7 mouse cellular contexts compared by ENCODE assay signal in the genomic region with DNA sequence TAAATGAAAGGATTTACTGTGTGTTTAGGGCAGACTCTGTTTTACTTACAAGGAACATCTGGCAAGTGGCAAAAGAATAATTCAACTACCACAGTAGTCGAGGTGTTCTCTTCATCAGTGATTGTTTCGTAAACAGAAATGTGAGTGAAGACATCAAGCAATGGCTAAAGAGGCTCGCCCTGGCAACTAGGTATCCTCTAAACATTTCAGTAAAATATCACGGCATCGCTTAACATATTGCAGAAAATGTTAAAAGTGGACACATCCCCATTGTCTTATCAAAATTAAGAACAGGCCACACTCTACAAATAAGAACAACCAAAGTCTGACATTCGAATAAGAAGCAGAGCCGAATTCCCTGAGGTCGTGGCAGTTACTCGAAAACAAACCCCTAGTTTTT. TPM values are rescaled to one million over a fixed set of nuclear protein-coding genes. Genes with fewer than 3 reads are reported as not detected.
DNase-seq lines count a peak whose midpoint lies in the region; ATAC-seq and TF ChIP-seq lines count a peak whose summit lies in the region.

No protein-coding gene starts in this region.

- no peak for ATAC-seq in lung, postnatal 0 days
- ATAC-seq in forebrain, embryonic 11.5 days (replicated peaks; ENCODE audit: low FRiP score), result no peak
- ATAC-seq in limb, embryonic 12.5 days (ENCODE audit: insufficient number of reproducible peaks, insufficient read depth, low FRiP score, low TSS enrichment, low read depth), result no peak

- no peak overlapping the region for H3K27ac ChIP-seq in lung, postnatal 0 days (ENCODE audit: low read length)
- H3K27ac ChIP-seq in forebrain, embryonic 11.5 days (ENCODE audit: low read depth, low read length), result no peak overlapping the region
- peak overlapping the region; percentile 26; the same call in 1 of the 2 replicates for H3K27ac ChIP-seq in limb, embryonic 12.5 days
- H3K27ac ChIP-seq in small intestine, adult 2 months (ENCODE audit: insufficient read depth, low read depth, low read length), result no peak overlapping the region

- H3K4me1 ChIP-seq in lung, postnatal 0 days (ENCODE audit: insufficient read depth, low read depth, low read length), result peaks cover 10% of the 10 kb centered on the region; the same call in 1 of the 2 replicates
- H3K4me1 ChIP-seq in forebrain, embryonic 11.5 days (replicated peaks; ENCODE audit: control insufficient read depth, insufficient read depth, low read length), result 0 out of 2 replicates have a peak, but pooled peaks cover 4% of the 10 kb centered on the region
- H3K4me1 ChIP-seq in limb, embryonic 12.5 days (replicated peaks), result peaks cover 29% of the 10 kb centered on the region
- H3K4me1 ChIP-seq in small intestine, adult 2 months (ENCODE audit: control insufficient read depth, insufficient read depth, insufficient read length, low read length), result peaks cover 7% of the 10 kb centered on the region

- H3K9ac ChIP-seq in lung, postnatal 0 days (replicated peaks; ENCODE audit: low read depth), result peak overlapping the region; percentile 72
- peak overlapping the region; percentile 88 for H3K9ac ChIP-seq in forebrain, embryonic 11.5 days (ENCODE audit: low read length)
- peak overlapping the region; percentile 70 for H3K9ac ChIP-seq in limb, embryonic 12.5 days (replicated peaks)

- TF ChIP-seq POLR2A in small intestine, adult 2 months (IDR thresholded peaks at IDR 0.05; ENCODE audit: low read depth, low read length), result no peak

- no peaks in the 10 kb centered on the region for H3K27me3 ChIP-seq in lung, postnatal 0 days (replicated peaks; ENCODE audit: insufficient read depth, low read length)
- H3K27me3 ChIP-seq in forebrain, embryonic 11.5 days (ENCODE audit: control insufficient read depth, insufficient read depth, low read length), result peaks cover 2% of the 10 kb centered on the region; the same call in 1 of the 2 replicates
- peaks cover 11% of the 10 kb centered on the region for H3K27me3 ChIP-seq in limb, embryonic 12.5 days
- H3K27me3 ChIP-seq in small intestine, adult 2 months (ENCODE audit: control insufficient read depth, insufficient read depth, low read length), result no peaks in the 10 kb centered on the region

- no peaks in the 10 kb centered on the region for H3K36me3 ChIP-seq in lung, postnatal 0 days (ENCODE audit: insufficient read depth, low read length)
- H3K36me3 ChIP-seq in forebrain, embryonic 11.5 days (ENCODE audit: control insufficient read depth, insufficient read depth, low read length), result no peaks in the 10 kb centered on the region
- H3K36me3 ChIP-seq in limb, embryonic 12.5 days, result peaks cover 13% of the 10 kb centered on the region
- H3K36me3 ChIP-seq in small intestine, adult 2 months (ENCODE audit: control insufficient read depth, insufficient read depth, low read length), result no peaks in the 10 kb centered on the region

- WGBS in lung, postnatal 0 days, result 13% methylated on average over 9 of the region's 9 CpGs
- WGBS in forebrain, embryonic 11.5 days, result 30% methylated on average over 9 of the region's 9 CpGs
- 20% methylated on average over 9 of the region's 9 CpGs for WGBS in limb, embryonic 12.5 days
- 6% methylated on average over 9 of the region's 9 CpGs for WGBS in small intestine, adult 2 months

- TF ChIP-seq EP300 in lung, postnatal 0 days (IDR thresholded peaks at IDR 0.05), result no peak

- peak overlapping the region; percentile 91 for H3K4me2 ChIP-seq in lung, postnatal 0 days (replicated peaks; ENCODE audit: low read depth, low read length)
- H3K4me2 ChIP-seq in forebrain, embryonic 11.5 days (ENCODE audit: low read depth, low read length, severe bottlenecking), result peak overlapping the region; percentile 83
- H3K4me2 ChIP-seq in limb, embryonic 12.5 days, result peak overlapping the region; percentile 63

- no peaks in the 10 kb centered on the region for H3K9me3 ChIP-seq in lung, postnatal 0 days (ENCODE audit: low read length)
- no peaks in the 10 kb centered on the region for H3K9me3 ChIP-seq in forebrain, embryonic 11.5 days (ENCODE audit: control insufficient read depth, low read length)
- H3K9me3 ChIP-seq in limb, embryonic 12.5 days, result no peaks in the 10 kb centered on the region

- TF ChIP-seq CTCF in lung, postnatal 0 days (IDR thresholded peaks at IDR 0.05), result no peak
- no peak for TF ChIP-seq CTCF in small intestine, adult 2 months (IDR thresholded peaks at IDR 0.05; ENCODE audit: extremely low read depth, insufficient read length, insufficient replicate concordance, low read depth, low read length)

- H3K4me3 ChIP-seq in lung, postnatal 0 days (ENCODE audit: low read depth, low read length), result peak overlapping the region; percentile 82
- H3K4me3 ChIP-seq in forebrain, embryonic 11.5 days (ENCODE audit: low read depth, low read length), result peak overlapping the region; percentile 93
- peak overlapping the region; percentile 60 for H3K4me3 ChIP-seq in limb, embryonic 12.5 days (replicated peaks)
- H3K4me3 ChIP-seq in small intestine, adult 2 months (ENCODE audit: low read depth, low read length), result peak overlapping the region; percentile 99

- DNase-seq in lung, postnatal 0 days (ENCODE audit: low spot score), result no peak
- no peak for DNase-seq in lung, postnatal 10 days
- peak; percentile 38 for DNase-seq in forebrain, embryonic 11.5 days (ENCODE audit: low spot score)
- no peak for DNase-seq in thymus, postnatal 14 days
- no peak for DNase-seq in layer of hippocampus, adult 9-10 months (ENCODE audit: low spot score)

RNA-seq across cellular contexts. Expression of a gene that starts 0.7 kb away (rescaled TPM):
- polyA plus RNA-seq in lung, postnatal 0 days (2015; fragmentation: Nextera tagmentation; extraction: Ambion mirVana), result 24.4 and 27.9 TPM in 2 replicates
- 36.7 and 39.4 TPM in 2 replicates for polyA plus RNA-seq in forebrain, embryonic 11.5 days (2014; fragmentation: Nextera tagmentation; extraction: Ambion mirVana)
- 55.7 and 60.3 TPM in 2 replicates for polyA plus RNA-seq in limb, embryonic 12.5 days (2016; fragmentation: Nextera tagmentation; extraction: Ambion mirVana)
- 9.1 and 13.2 TPM in 2 replicates for polyA plus RNA-seq in small intestine, adult 2 months (2012; rRNA removed)

RNA-seq across cellular contexts. Expression of a gene that starts 4.2 kb away (rescaled TPM):
- polyA plus RNA-seq in lung, postnatal 0 days (2015; fragmentation: Nextera tagmentation; extraction: Ambion mirVana), result 5.8 and 6.9 TPM in 2 replicates
- 0.28 and 0.55 TPM in 2 replicates for polyA plus RNA-seq in forebrain, embryonic 11.5 days (2014; fragmentation: Nextera tagmentation; extraction: Ambion mirVana)
- 0.74 and 0.81 TPM in 2 replicates for polyA plus RNA-seq in limb, embryonic 12.5 days (2016; fragmentation: Nextera tagmentation; extraction: Ambion mirVana)
- polyA plus RNA-seq in small intestine, adult 2 months (2012; rRNA removed), result 1.9 and 8.3 TPM in 2 replicates

RNA-seq across cellular contexts. Expression of a gene that starts 43.5 kb away (rescaled TPM):
- 125 and 127 TPM in 2 replicates for polyA plus RNA-seq in lung, postnatal 0 days (2015; fragmentation: Nextera tagmentation; extraction: Ambion mirVana)
- polyA plus RNA-seq in forebrain, embryonic 11.5 days (2014; fragmentation: Nextera tagmentation; extraction: Ambion mirVana), result 91.9 and 92.6 TPM in 2 replicates
- polyA plus RNA-seq in limb, embryonic 12.5 days (2016; fragmentation: Nextera tagmentation; extraction: Ambion mirVana), result 45.0 and 46.4 TPM in 2 replicates
- polyA plus RNA-seq in small intestine, adult 2 months (2012; rRNA removed), result 55.7 and 124 TPM in 2 replicates
